Mouse (Mus musculus) ES-CJ7 (cell line): ENCODE data around the gene Decr2.
"Not testable (repeated sequence)": the region's sequence is repeated elsewhere in the genome, so short reads cannot be mapped to it uniquely, and the experiment has no call there.

ENCODE experiments used
- DNase-seq: peaks from one replicate; pipeline ENCODE4 v3.0.0; 2011; ENCODE audit warnings: low read depth, low spot score

Gene Decr2

DNA sequence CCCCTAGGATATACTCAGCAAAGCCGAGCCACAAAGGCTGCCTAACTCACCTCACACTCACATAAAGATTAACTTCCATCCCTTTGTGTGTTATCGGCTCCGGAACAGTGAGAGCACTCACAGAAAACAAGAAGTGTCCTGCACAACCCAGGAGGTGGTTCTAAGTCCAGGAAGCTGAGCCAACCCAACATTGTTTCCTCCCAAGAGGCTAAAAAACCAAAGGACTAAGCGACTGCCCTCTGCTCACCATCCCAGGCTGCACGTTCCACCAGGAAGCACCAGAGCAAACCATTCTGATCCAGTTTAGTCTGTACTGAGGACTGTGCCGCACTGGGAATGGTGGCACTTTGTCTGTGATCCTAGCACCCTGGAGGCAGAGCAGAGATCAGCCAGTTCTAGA lies 25.2 kb downstream of the Decr2 start:
- no peak for DNase-seq

DNA sequence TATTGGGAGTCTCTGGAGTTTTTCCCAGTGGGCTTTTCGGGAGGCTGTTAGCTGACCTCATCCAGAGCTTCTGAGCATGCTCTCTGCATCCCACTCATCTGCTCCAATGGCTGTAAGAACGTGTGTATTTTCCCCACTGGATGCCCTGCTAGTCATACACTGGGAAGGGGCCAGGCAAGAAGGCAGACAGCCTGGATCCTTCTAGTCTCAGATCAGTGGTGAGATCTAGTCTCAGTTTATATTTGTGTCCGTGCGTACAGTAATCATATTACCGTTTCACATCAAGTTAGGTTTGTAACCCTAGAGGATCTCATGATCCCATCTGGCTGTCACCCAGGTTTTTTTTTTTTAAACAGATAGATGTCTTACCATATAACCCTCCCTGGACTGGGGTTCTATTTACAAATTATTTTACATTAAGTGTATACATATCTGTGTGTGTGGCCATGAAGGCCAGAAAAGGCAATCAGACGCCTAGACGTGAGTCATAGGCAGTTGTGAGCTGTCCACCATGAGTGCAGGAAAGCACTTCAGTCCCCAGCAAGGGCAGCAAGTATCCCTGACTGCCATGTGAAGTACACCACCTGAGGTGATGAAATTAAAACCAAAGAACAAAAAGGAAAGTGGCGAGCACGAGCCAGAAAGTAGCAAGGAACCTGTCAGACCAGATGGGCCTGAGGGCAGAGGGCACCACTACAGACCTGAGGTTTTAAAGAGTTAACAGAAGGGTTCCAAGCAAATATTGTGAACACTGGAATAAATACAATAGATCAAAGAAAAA lies 32.2 kb downstream of the Decr2 start:
- DNase-seq: no peak

- no peak for DNase-seq
Measured at GRCm38 (mm10) chr17:26057278-26057677, 32.9 kb downstream of the Decr2 start.

- DNase-seq: no peak
Measured at GRCm38 (mm10) chr17:26055164-26055563, 35.0 kb downstream of the Decr2 start.

GRCm38 (mm10) chr17:26054133-26054845 lies 35.8 kb downstream of the Decr2 start:
- no peak for DNase-seq

- no peak for DNase-seq
Measured at GRCm38 (mm10) chr17:26052706-26053105, 37.4 kb downstream of the Decr2 start.

- DNase-seq: no peak
Measured at GRCm38 (mm10) chr17:26052074-26052473, 38.1 kb downstream of the Decr2 start.

DNA sequence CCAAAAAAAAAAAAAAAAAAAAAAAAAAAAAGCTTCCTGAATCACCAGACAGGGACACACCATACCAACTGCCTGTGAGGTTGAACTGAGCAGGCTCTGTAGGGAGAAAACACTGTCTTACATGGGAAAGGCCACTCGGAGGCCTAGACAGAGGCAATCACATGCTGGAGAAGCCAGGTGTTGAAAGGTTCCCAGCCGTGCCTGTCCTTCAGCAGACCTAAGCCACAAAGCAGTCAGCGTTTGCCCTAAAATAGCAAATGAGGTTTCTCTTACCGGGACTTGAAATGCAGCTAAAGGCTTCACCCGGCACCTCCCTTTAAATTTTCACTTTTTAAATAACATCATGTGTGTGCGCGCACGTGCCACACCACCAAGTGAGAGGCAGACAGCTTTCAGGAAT lies 42.0 kb downstream of the Decr2 start:
- DNase-seq: no peak

DNA sequence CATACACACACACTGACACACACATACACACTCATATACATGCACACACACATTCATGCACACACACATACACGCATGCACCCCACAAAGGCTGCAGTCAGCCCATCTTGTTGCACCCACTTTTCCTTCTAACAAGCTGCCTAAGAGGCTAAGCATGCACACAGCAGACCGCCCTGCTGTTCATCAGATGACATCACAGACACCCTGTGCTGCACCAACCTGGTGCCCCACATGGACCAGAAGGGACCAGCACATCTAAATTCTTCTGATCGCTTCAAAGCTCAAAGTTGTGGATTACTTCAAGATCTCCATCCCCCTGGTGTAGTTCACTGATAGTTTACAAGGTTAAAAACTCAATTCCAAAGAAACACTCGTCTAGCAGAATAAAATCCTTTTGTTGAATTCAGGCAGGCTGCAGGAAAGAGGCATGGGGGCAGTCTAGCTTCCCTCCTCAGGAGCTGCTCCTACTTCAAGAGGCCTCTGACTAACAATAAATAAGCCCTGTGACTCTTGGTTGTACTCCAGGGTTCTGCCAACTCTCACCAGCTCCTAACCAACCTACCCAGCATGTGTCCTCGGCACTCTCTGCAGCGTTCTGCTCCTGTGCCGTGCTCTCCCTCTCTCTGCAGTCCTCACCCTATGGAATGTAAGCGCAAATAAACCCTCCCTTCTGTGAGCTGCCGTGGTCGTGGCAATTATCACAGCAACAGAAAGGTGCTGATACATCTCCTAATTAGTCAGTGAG lies 43.7 kb downstream of the Decr2 start:
- no peak for DNase-seq

DNA sequence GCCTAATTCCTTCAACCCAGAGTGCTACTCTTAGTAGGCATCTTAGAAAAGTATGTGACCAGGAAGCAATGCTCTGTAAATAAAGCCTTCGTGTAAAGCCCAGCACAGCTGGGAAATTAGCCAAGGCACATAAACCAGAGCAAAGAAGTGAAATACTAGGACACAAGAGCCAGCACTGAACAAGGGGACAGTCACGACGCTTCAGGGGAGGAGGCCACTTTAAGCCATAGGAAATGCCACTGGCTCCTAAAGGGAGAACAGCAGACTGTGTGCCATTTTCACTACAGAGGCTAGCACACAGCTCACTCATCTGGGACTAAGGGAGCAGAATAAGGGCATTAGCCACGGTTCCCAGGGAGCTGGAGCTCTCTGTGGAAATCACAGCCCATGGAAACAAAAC lies 44.9 kb downstream of the Decr2 start:
- DNase-seq: no peak

GRCm38 (mm10) chr17:26043249-26043636 lies 46.9 kb downstream of the Decr2 start:
- DNase-seq: no peak

GRCm38 (mm10) chr17:26042599-26043248 lies 47.4 kb downstream of the Decr2 start:
- DNase-seq: no peak

DNA sequence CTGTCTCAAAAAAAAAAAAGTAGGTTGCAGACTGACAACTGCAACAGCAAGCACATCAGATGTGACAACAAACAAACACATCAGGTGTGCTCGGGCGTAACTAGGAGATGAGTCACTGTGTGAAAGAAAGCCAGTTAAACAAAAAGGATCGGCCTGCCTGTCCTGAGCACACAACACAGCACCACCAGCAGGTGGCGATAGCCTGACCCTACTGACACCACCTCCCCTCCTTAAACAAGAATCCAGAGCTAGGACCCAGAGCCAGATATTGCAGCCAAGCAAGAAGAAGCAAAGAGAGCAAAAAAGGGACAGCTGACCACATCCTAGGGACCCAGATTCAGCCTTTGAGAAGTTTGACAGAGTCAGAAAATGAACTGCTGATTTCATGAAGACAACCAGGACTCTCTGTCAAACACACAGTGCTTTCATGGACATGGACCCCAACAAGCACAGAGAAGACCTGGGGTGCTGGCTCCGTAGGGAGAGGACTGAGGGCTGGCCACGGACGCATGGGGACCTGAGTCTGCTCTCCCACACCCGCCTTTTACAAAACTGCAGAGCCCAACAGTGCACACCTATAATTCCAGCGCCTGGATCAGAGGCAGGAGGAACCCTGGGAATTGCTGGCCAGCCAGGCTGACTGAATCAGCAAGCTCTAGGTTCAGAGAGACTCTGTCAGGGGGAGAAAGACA lies 48.9 kb downstream of the Decr2 start:
- DNase-seq: peak; percentile 87

DNA sequence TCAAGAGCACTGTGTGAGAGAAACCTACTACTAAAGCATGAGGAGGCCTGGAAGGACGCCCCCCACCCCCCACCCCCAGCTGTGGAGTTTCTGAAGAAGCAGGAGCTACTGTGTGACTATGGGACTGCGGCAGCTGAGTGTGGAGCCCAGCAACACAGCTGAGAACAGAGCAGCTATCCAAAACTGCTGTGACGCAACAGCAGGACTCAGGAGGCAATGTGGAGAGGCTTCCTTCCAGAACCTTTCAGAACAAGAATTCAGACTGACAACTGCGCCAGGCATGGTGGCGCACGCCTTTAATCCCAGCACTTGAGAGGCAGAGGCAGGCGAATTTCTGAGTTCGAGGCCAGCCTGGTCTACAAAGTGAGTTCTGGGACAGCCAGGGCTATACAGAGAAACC lies 49.4 kb downstream of the Decr2 start:
- not testable (repeated sequence) for DNase-seq

DNA sequence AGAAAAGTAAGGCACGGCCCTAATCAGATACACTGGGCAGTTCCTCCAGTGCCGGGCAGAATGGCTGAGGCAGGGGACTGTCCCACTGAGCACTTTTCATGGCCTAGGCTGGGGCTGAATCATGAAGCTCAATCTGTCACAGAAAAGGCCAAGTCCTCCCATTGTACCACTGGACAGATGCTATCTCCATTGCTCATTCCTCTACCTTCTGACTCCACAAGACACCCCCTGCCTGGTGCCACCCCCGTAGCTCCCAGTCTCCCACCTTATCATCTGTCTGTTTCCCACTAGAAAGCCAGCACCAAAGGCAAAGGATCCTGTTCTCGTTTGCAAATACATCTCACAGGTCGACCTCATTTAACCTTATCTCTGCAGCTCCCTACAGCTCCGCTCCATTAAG lies 58.1 kb downstream of the Decr2 start:
- DNase-seq: no peak

DNA sequence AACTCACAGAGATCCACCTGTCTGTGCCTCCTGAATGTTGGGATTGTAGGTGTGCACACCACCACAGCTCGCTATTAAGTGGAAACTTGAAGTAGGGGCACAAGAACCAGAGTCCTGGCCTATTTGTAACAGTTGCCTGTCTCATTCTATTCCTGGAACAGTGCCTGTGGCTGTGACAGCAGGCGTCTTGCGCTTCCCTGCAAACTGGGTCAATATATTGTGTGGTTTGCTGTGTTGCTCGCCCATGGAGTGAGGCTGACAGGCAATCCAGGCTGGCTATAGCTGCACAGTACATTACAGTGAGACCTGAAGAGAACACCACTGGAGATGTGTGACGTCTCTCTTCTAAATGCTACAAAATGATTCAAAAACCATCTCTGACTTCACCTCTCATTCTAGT lies 58.6 kb downstream of the Decr2 start:
- no peak for DNase-seq
